ENCODE assay signal across 7 mouse cellular contexts in genomic region chr2:145081926-145082325, GRCm38 (mm10).
"Had no signal": no experiment of that assay in that cellular context is flagged by ENCODE, and none has a peak within 500 bp of the region (broad histone marks: within the 10 kb centered on the region; RNA-seq: fewer than 3 reads in every experiment).

No protein-coding gene starts in this region.

- DNase-seq: lung, adult 2 months; lung, postnatal 14 days; lung, postnatal 36 days; right cerebral cortex, postnatal 14 days; thymus, adult 2 months; thymus, postnatal 25 days; thymus, postnatal 4 days had no signal
